Mouse (Mus musculus) mouse trophoblast stem cell (cell line): Measurements from ENCODE around the gene Nup188.

Source experiments
- in situ Hi-C, 2 experiments: fragments of 300-500 bp; cut with MseI, MboI; formaldehyde crosslinking; loops; 2 replicates in 1 of 2; 3 replicates in 1 of 2; pipeline ENCODE4 v1.15.1; 2025

Nup188 gene

GRCm38 (mm10) chr2:30285004-30285403 lies 1.2 kb upstream of the Nup188 start:
- in situ Hi-C loops: no loop called here

GRCm38 (mm10) chr2:30285416-30286181 lies 598 bp upstream of the Nup188 start:
- in situ Hi-C loops: no loop called here

- in situ Hi-C loops: no loop called here
These were observed 803 bp downstream of the Nup188 start for GRCm38 (mm10) chr2:30287027-30287373.

- in situ Hi-C loops: no loop called here
These were observed 13.3 kb downstream of the Nup188 start for GRCm38 (mm10) chr2:30299525-30299924.

- in situ Hi-C loops: no loop called here
These were observed 13.8 kb downstream of the Nup188 start for GRCm38 (mm10) chr2:30299966-30300365.

- in situ Hi-C loops: no loop called here
These were observed 19.9 kb downstream of the Nup188 start for GRCm38 (mm10) chr2:30306087-30306486.

GRCm38 (mm10) chr2:30309351-30309750 lies 23.2 kb downstream of the Nup188 start:
- in situ Hi-C loops: no loop called here

GRCm38 (mm10) chr2:30311481-30311880 lies 25.3 kb downstream of the Nup188 start:
- in situ Hi-C loops: no loop called here

GRCm38 (mm10) chr2:30316136-30316535 lies 29.9 kb downstream of the Nup188 start:
- in situ Hi-C loops: no loop called here

- in situ Hi-C loops: no loop called here
These were observed 30.8 kb downstream of the Nup188 start for GRCm38 (mm10) chr2:30316955-30317354.

GRCm38 (mm10) chr2:30319260-30319659 lies 33.1 kb downstream of the Nup188 start:
- in situ Hi-C loops: no loop called here

GRCm38 (mm10) chr2:30323111-30323510 lies 36.9 kb downstream of the Nup188 start:
- in situ Hi-C loops: no loop called here

- in situ Hi-C loops: no loop called here
These were observed 39.1 kb downstream of the Nup188 start for GRCm38 (mm10) chr2:30325296-30325695.

GRCm38 (mm10) chr2:30327276-30327675 lies 41.1 kb downstream of the Nup188 start:
- in situ Hi-C loops: no loop called here

- in situ Hi-C loops: no loop called here
These were observed 42.6 kb downstream of the Nup188 start for GRCm38 (mm10) chr2:30328791-30329190.

GRCm38 (mm10) chr2:30335324-30335723 lies 49.1 kb downstream of the Nup188 start:
- in situ Hi-C loops: no loop called here

- in situ Hi-C loops: no loop called here
These were observed 50.1 kb downstream of the Nup188 start for GRCm38 (mm10) chr2:30336174-30336915.

GRCm38 (mm10) chr2:30337179-30337578 lies 51.0 kb downstream of the Nup188 start:
- in situ Hi-C loops: no loop called here

GRCm38 (mm10) chr2:30342061-30342460 lies 55.9 kb downstream of the Nup188 start:
- in situ Hi-C loops: no loop called here

- in situ Hi-C loops: no loop called here
These were observed 56.3 kb downstream of the Nup188 start for GRCm38 (mm10) chr2:30342544-30342943.

- in situ Hi-C loops: no loop called here
These were observed 57.5 kb downstream of the Nup188 start for GRCm38 (mm10) chr2:30343601-30344137.

- in situ Hi-C loops: no loop called here
These were observed 59.9 kb downstream of the Nup188 start for GRCm38 (mm10) chr2:30345971-30346676.
